9 mouse cellular contexts compared by ENCODE assay signal in genomic region chr9:47530544-47530921, GRCm38 (mm10). TPM values are rescaled to one million over a fixed set of nuclear protein-coding genes. Genes with fewer than 3 reads are reported as not detected.
DNase-seq lines count a peak whose midpoint lies in the region; ATAC-seq and TF ChIP-seq lines count a peak whose summit lies in the region.
"Had no signal": no experiment of that assay in that cellular context is flagged by ENCODE, and none has a peak within 500 bp of the region (broad histone marks: within the 10 kb centered on the region; RNA-seq: fewer than 3 reads in every experiment).

No protein-coding gene starts in this region.

- no peak for TF ChIP-seq CTCF in thymus, adult 2 months (IDR thresholded peaks at IDR 0.05; ENCODE audit: borderline replicate concordance, control insufficient read depth, extremely low read depth, insufficient read depth, low read length, poor library complexity)

- no peaks in the 10 kb centered on the region for H3K36me3 ChIP-seq in heart, embryonic 12.5 days
- no peaks in the 10 kb centered on the region for H3K36me3 ChIP-seq in thymus, adult 2 months (ENCODE audit: control insufficient read depth, insufficient read depth, low read length)
- no peaks in the 10 kb centered on the region for H3K36me3 ChIP-seq in liver, embryonic 12.5 days

- peaks cover 37% of the 10 kb centered on the region for H3K27me3 ChIP-seq in heart, embryonic 12.5 days (replicated peaks)
- H3K27me3 ChIP-seq in thymus, adult 2 months (ENCODE audit: control insufficient read depth, insufficient read depth, low read length): peaks cover 23% of the 10 kb centered on the region
- H3K27me3 ChIP-seq in liver, embryonic 12.5 days (replicated peaks): peaks cover 80% of the 10 kb centered on the region
- H3K27me3 ChIP-seq: CH12.LX had no signal

- H3K4me3 ChIP-seq in heart, embryonic 12.5 days: peak overlapping the region; percentile 75
- H3K4me3 ChIP-seq in thymus, adult 2 months (ENCODE audit: control insufficient read depth, insufficient read depth, low read length): peak overlapping the region; percentile 35
- peak overlapping the region; percentile 58 for H3K4me3 ChIP-seq in liver, embryonic 12.5 days

- WGBS in heart, embryonic 12.5 days: 1% methylated on average over 29 of the region's 30 CpGs
- 4% methylated on average over 30 of the region's 30 CpGs for WGBS in thymus, adult 2 months
- under 1% methylated on average over 30 of the region's 30 CpGs for WGBS in liver, embryonic 12.5 days (ENCODE audit: insufficient replicate concordance)

- no peak for TF ChIP-seq POLR2A in thymus, adult 2 months (IDR thresholded peaks at IDR 0.05; ENCODE audit: control insufficient read depth, extremely low read depth, insufficient read depth, low read length, poor library complexity)

- peak overlapping the region; percentile 77 for H3K9ac ChIP-seq in heart, embryonic 12.5 days
- peak overlapping the region; percentile 55 for H3K9ac ChIP-seq in liver, embryonic 12.5 days

- intact Hi-C loops in left cerebral cortex, postnatal 14 days (cut with DNase I): loop anchor here (5.0 kb wide), 2 partner anchors 177 to 793 kb away; no protein-coding TSS in a partner anchor

- peaks cover 20% of the 10 kb centered on the region for H3K4me1 ChIP-seq in heart, embryonic 12.5 days (replicated peaks)
- H3K4me1 ChIP-seq in thymus, adult 2 months (replicated peaks; ENCODE audit: control insufficient read depth, insufficient read depth, low read length): peaks cover 17% of the 10 kb centered on the region
- peaks cover 21% of the 10 kb centered on the region for H3K4me1 ChIP-seq in liver, embryonic 12.5 days

- peak overlapping the region; percentile 98 for H3K4me2 ChIP-seq in heart, embryonic 12.5 days
- peak overlapping the region; percentile 75 for H3K4me2 ChIP-seq in liver, embryonic 12.5 days

- H3K9me3 ChIP-seq in heart, embryonic 12.5 days (replicated peaks): no peaks in the 10 kb centered on the region
- H3K9me3 ChIP-seq in liver, embryonic 12.5 days (replicated peaks): no peaks in the 10 kb centered on the region

- peak; percentile 26 for ATAC-seq in heart, embryonic 12.5 days (ENCODE audit: insufficient number of reproducible peaks, low FRiP score)
- no peak for ATAC-seq in liver, embryonic 12.5 days

- no peak for DNase-seq in heart, adult 11 months
- no peak for DNase-seq in thymus, adult 2 months
- DNase-seq in thymus, postnatal 10 days (ENCODE audit: low spot score in 2 of 2): no peak
- DNase-seq in adipocyte (ENCODE audit: low spot score): no peak
- DNase-seq in left cerebral cortex, postnatal 14 days (ENCODE audit: low spot score in 2 of 2): no peak
- DNase-seq in urinary bladder, adult 18-20 months (ENCODE audit: low spot score in 2 of 2): no peak

- H3K27ac ChIP-seq in heart, embryonic 12.5 days (ENCODE audit: poor library complexity, severe bottlenecking): no peak overlapping the region
- H3K27ac ChIP-seq in thymus, adult 2 months (ENCODE audit: control insufficient read depth, insufficient read depth, low read length): no peak overlapping the region
- no peak overlapping the region for H3K27ac ChIP-seq in liver, embryonic 12.5 days

RNA-seq across cellular contexts. Expression of gene Cadm1, which starts 0.6 kb away (rescaled TPM):
- 18.7 and 19.9 TPM in 2 replicates for polyA plus RNA-seq in heart, embryonic 12.5 days (2016; fragmentation: Nextera tagmentation; extraction: Ambion mirVana)
- polyA plus RNA-seq in thymus, adult 2 months (2012; rRNA removed): 5.9 and 7.9 TPM in 2 replicates
- polyA plus RNA-seq in liver, embryonic 12.5 days (2016; fragmentation: Nextera tagmentation; extraction: Ambion mirVana): 10.1 and 10.4 TPM in 2 replicates
- 100 to 1,000 TPM; 201 to 225 TPM for total RNA-seq in left cerebral cortex, postnatal 14 days (2021)
- total RNA-seq: CH12.LX had no signal
